Mouse (Mus musculus): ENCODE results near the gene Gm49322. TPM values are rescaled to one million over a fixed set of nuclear protein-coding genes. Genes with fewer than 3 reads are reported as not detected.

Gm49322 gene
- polyA plus RNA-seq, 1 experiment from 2014 or later, result 3.0 TPM

DNA sequence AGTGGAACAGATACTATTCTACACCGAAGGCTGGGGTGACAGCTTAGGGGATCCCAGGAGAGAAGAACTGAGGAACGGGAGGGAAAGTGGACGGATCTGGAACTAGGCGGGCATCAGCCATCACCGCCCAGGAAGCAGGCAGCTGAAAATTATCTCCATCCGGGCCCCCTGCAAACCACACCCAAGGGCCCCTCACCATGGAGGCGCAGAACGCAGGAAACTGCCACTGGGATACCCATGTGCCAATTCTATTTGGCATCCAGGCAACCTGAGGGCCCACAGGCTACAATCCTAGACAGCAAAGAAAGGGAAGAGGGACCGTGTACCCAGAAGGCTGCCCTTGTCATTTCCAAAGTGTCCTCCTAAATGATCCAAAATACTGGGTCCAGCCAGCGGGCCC, 35.4 kb upstream of the Gm49322 start:
- H3K9ac ChIP-seq (ENCODE audit: low read length), result no peak overlapping the region
- DNase-seq (ENCODE audit: low spot score), result no peak
- no peak overlapping the region for H3K27ac ChIP-seq (ENCODE audit: low read depth)
- H3K36me3 ChIP-seq (ENCODE audit: control insufficient read depth, insufficient read depth, low read length), result peaks cover 21% of the 10 kb centered on the region
- H3K4me3 ChIP-seq (ENCODE audit: low read depth, low read length), result no peak overlapping the region
- H3K4me2 ChIP-seq (ENCODE audit: low read length), result no peak overlapping the region
- no peaks in the 10 kb centered on the region for H3K27me3 ChIP-seq (replicated peaks; ENCODE audit: control insufficient read depth, insufficient read depth, low read length)
- H3K4me1 ChIP-seq (replicated peaks; ENCODE audit: control insufficient read depth, insufficient read depth, low read length), result peaks cover 41% of the 10 kb centered on the region
- ATAC-seq (replicated peaks; ENCODE audit: low FRiP score, low TSS enrichment, low read depth), result no peak
- H3K9me3 ChIP-seq (ENCODE audit: control insufficient read depth, low read length), result no peaks in the 10 kb centered on the region
- WGBS, result 89% methylated on average over 10 of the region's 10 CpGs

DNA sequence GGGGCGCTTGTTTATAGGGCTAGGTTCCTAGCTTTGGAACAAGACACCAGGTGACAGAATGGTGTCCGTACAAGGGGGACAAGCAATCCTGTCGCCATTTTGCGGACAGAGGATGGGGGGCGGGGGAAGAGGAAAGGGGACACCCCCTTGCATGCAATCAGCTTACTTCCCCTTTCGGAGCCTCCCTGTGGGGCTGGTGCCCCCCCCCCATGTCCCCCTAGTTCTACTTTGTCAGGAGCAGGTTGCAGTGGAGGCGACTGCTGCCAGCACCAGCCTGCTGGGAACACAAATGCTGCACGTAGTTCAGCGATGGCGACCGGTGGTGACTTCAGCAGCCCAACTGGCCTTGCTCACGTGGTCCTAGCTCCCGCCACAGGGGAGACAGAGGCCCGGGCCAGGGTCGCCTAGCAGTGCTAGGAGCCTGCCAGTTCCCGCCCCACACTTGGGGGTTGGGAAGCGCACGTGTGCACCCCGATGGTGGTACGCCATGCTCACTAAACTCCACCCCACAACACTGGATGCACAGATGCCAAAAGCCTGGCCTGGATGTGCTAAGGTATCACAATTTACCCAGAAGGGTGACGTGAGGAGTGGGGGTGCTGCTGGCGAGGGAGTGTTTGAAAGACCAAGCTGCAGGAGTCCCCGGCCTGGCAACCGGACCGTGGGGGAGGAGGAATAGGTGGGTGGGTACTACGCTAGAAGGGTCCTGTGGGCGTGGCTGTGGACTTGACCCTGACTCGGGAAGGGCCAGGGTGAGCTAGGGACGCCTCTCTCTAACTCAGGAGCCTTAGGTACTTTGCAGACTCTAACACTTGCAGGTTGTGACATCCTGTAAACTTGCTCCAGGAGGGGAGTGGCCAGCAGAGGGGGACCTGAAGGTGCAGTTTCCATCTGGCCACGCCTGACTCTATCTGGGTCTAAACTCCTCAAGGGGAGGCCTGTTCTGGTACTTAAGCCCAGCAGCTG, 34.7 kb upstream of the Gm49322 start:
- DNase-seq (ENCODE audit: low spot score) (no peak), ATAC-seq (replicated peaks; ENCODE audit: low FRiP score, low TSS enrichment, low read depth) (0 out of 2 replicates have a peak, but pooled peaks have one; percentile 14)
- peak overlapping the region; percentile 3; the same call in 1 of the 2 replicates for H3K9ac ChIP-seq (ENCODE audit: low read length)
- no peaks in the 10 kb centered on the region for H3K27me3 ChIP-seq (replicated peaks; ENCODE audit: control insufficient read depth, insufficient read depth, low read length)
- peak overlapping the region; percentile 18; the same call in 1 of the 2 replicates for H3K27ac ChIP-seq (ENCODE audit: low read depth)
- peaks cover 48% of the 10 kb centered on the region for H3K4me1 ChIP-seq (replicated peaks; ENCODE audit: control insufficient read depth, insufficient read depth, low read length)
- peak overlapping the region; percentile 34 for H3K4me2 ChIP-seq (ENCODE audit: low read length)
- no peaks in the 10 kb centered on the region for H3K9me3 ChIP-seq (ENCODE audit: control insufficient read depth, low read length)
- 20% methylated on average over 30 of the region's 30 CpGs for WGBS
- peaks cover 17% of the 10 kb centered on the region for H3K36me3 ChIP-seq (ENCODE audit: control insufficient read depth, insufficient read depth, low read length)
- H3K4me3 ChIP-seq (ENCODE audit: low read depth, low read length), result no peak overlapping the region

DNA sequence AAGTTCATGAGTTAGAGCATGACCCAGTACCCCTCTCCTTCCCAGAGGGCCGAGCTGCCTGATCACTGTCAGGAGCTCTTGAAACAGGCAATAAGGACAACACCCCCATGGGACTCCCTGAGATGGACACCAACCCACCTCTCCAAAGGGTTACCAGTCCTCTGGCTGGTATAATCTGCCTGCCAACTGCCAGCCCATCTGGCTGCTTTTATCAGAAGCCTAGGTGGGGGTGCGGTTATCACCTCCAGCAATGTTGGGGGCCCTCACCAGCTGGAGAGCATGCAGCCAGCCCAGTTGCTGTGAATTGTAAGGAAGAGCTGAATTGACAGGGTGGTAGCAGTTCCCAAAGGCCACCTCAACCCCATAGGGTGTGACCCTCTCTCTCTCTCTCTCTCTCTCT, 33.3 kb upstream of the Gm49322 start:
- Histone ChIP-seq H3K27ac (ENCODE audit: low read depth) (no peak overlapping the region), H3K9me3 (ENCODE audit: control insufficient read depth, low read length) (no peaks in the 10 kb centered on the region), H3K4me2 (ENCODE audit: low read length) (no peak overlapping the region), H3K9ac (ENCODE audit: low read length) (no peak overlapping the region), H3K27me3 (replicated peaks; ENCODE audit: control insufficient read depth, insufficient read depth, low read length) (no peaks in the 10 kb centered on the region), H3K36me3 (ENCODE audit: control insufficient read depth, insufficient read depth, low read length) (peaks cover 13% of the 10 kb centered on the region), H3K4me3 (ENCODE audit: low read depth, low read length) (no peak overlapping the region), H3K4me1 (replicated peaks; ENCODE audit: control insufficient read depth, insufficient read depth, low read length) (peaks cover 48% of the 10 kb centered on the region)
- ATAC-seq (replicated peaks; ENCODE audit: low FRiP score, low TSS enrichment, low read depth), result no peak
- 69% methylated on average over 2 of the region's 2 CpGs for whole genome bisulfite sequencing
- no peak for DNase-seq (ENCODE audit: low spot score)

DNA sequence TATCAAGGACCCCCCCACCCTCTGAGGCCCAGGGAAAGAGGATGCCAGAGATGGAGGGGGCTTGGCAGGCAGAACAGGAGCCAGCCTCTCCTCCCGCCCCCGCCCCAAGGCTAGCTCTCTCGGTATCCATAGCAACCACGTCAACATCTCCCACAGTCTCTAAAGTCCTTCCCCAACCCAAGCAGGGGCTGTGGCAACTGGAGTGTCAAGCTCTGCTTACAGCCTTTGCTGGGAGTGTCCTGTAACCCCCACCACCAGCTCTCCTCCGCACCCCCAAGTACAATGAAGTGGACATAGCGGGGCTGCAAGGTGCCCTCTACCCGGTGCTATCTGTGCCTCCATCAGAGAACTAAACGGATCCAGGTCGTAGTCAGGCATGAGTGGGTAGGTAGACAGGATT, 31.9 kb upstream of the Gm49322 start:
- Histone ChIP-seq H3K4me2 (ENCODE audit: low read length) (no peak overlapping the region), H3K9ac (ENCODE audit: low read length) (peak overlapping the region; percentile 16; the same call in 1 of the 2 replicates), H3K36me3 (ENCODE audit: control insufficient read depth, insufficient read depth, low read length) (no peaks in the 10 kb centered on the region), H3K9me3 (ENCODE audit: control insufficient read depth, low read length) (no peaks in the 10 kb centered on the region), H3K27me3 (replicated peaks; ENCODE audit: control insufficient read depth, insufficient read depth, low read length) (no peaks in the 10 kb centered on the region), H3K27ac (ENCODE audit: low read depth) (no peak overlapping the region), H3K4me3 (ENCODE audit: low read depth, low read length) (no peak overlapping the region), H3K4me1 (replicated peaks; ENCODE audit: control insufficient read depth, insufficient read depth, low read length) (peaks cover 53% of the 10 kb centered on the region)
- ATAC-seq (replicated peaks; ENCODE audit: low FRiP score, low TSS enrichment, low read depth) (no peak), DNase-seq (ENCODE audit: low spot score) (no peak)
- WGBS, result 58% methylated on average over 9 of the region's 9 CpGs

GRCm38 (mm10) chr10:80574896-80575295, 30.9 kb upstream of the Gm49322 start:
- H3K9me3 ChIP-seq (ENCODE audit: control insufficient read depth, low read length), result no peaks in the 10 kb centered on the region
- WGBS, result 68% methylated on average over 3 of the region's 3 CpGs
- ATAC-seq (replicated peaks; ENCODE audit: low FRiP score, low TSS enrichment, low read depth), result no peak
- no peak overlapping the region for H3K4me3 ChIP-seq (ENCODE audit: low read depth, low read length)
- no peak overlapping the region for H3K4me2 ChIP-seq (ENCODE audit: low read length)
- H3K4me1 ChIP-seq (replicated peaks; ENCODE audit: control insufficient read depth, insufficient read depth, low read length), result peaks cover 48% of the 10 kb centered on the region
- H3K27me3 ChIP-seq (replicated peaks; ENCODE audit: control insufficient read depth, insufficient read depth, low read length), result no peaks in the 10 kb centered on the region
- no peak for DNase-seq (ENCODE audit: low spot score)
- no peak overlapping the region for H3K27ac ChIP-seq (ENCODE audit: low read depth)
- no peak overlapping the region for H3K9ac ChIP-seq (ENCODE audit: low read length)
- no peaks in the 10 kb centered on the region for H3K36me3 ChIP-seq (ENCODE audit: control insufficient read depth, insufficient read depth, low read length)

DNA sequence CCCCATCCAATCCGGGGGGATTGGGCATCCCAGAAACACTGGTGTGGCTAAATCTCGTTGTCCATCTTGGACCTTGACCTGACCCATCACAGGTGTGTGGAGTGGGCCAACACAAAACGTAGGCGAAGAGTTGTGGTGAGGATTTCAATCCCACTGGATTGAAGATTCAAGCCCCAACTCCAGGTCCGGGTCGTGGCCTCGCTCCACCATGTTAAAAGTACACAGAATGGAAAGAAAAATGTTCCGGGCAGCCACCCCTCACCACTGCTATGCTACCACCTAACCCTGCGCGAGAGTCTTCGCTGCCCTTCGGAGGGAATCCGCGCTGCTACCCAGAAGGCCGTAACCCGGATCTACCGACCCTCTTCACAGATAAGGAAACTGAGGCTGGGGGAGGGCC, 29.9 kb upstream of the Gm49322 start:
- Histone ChIP-seq H3K4me2 (ENCODE audit: low read length) (peak overlapping the region; percentile 87), H3K9ac (ENCODE audit: low read length) (peak overlapping the region; percentile 69), H3K4me3 (ENCODE audit: low read depth, low read length) (peak overlapping the region; percentile 81), H3K36me3 (ENCODE audit: control insufficient read depth, insufficient read depth, low read length) (no peaks in the 10 kb centered on the region), H3K27me3 (replicated peaks; ENCODE audit: control insufficient read depth, insufficient read depth, low read length) (no peaks in the 10 kb centered on the region), H3K9me3 (ENCODE audit: control insufficient read depth, low read length) (no peaks in the 10 kb centered on the region), H3K4me1 (replicated peaks; ENCODE audit: control insufficient read depth, insufficient read depth, low read length) (peaks cover 38% of the 10 kb centered on the region), H3K27ac (ENCODE audit: low read depth) (no peak overlapping the region)
- no peak for ATAC-seq (replicated peaks; ENCODE audit: low FRiP score, low TSS enrichment, low read depth)
- DNase-seq (ENCODE audit: low spot score), result no peak
- WGBS, result 15% methylated on average over 17 of the region's 17 CpGs

GRCm38 (mm10) chr10:80576351-80577194, 29.2 kb upstream of the Gm49322 start:
- peak overlapping the region; percentile 81 for H3K4me3 ChIP-seq (ENCODE audit: low read depth, low read length)
- DNase-seq (ENCODE audit: low spot score) (peak; percentile 86), ATAC-seq (replicated peaks; ENCODE audit: low FRiP score, low TSS enrichment, low read depth) (no peak)
- no peaks in the 10 kb centered on the region for H3K36me3 ChIP-seq (ENCODE audit: control insufficient read depth, insufficient read depth, low read length)
- H3K27me3 ChIP-seq (replicated peaks; ENCODE audit: control insufficient read depth, insufficient read depth, low read length), result no peaks in the 10 kb centered on the region
- H3K9me3 ChIP-seq (ENCODE audit: control insufficient read depth, low read length), result no peaks in the 10 kb centered on the region
- H3K27ac ChIP-seq (ENCODE audit: low read depth), result peak overlapping the region; percentile 92
- peak overlapping the region; percentile 69 for H3K9ac ChIP-seq (ENCODE audit: low read length)
- H3K4me2 ChIP-seq (ENCODE audit: low read length), result peak overlapping the region; percentile 87
- peaks cover 31% of the 10 kb centered on the region for H3K4me1 ChIP-seq (replicated peaks; ENCODE audit: control insufficient read depth, insufficient read depth, low read length)
- under 1% methylated on average over 68 of the region's 96 CpGs for WGBS
